Mouse (Mus musculus): ENCODE data around the gene 1700067K01Rik.

Gene 1700067K01Rik

DNA sequence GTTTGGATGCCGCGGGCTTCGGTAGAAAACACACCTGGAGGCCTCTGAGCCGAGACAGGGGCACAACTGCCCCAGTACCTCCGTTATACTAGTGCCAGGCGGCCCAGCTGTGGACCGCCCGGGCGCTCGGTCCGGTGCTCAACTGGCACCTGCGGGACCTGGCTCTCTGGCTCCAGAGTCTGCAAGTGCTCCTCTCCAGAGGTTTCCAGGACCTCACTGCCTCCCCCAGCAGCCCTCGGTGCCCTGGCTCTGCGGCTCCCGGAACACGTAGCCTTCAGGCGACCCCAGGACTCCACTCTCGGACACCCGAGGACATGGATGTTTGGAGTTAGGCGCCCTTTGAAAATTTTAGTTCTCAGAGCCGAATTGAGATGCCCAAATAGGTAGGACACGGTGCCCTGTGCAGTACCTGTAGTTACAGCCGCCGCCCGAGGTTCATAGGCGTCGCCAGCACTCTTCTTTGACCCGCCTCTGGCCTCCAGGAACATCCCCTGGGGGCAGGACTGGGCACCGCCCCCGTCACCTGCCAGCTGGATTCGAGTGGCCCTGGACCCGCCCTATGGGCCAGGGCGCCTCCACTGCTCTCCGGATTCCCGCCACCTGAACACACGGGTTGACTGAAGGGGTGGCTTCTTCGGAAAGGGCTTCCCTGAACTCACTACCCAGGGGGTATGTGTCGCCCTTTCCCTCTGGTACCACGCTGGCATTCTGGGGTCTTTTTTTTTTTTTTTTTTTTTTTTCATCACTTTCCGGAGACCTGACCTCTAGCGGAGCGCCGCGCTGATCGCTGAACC is 10.6 kb downstream of the 1700067K01Rik start, which contains the start of gene 2210011C24Rik:
2210011C24Rik (minus strand) TSS at position 467 of the 794 bp plus-strand sequence.
- no peak for DNase-seq

GRCm38 (mm10) chr8:84012499-84013165 is 11.3 kb downstream of the 1700067K01Rik start:
- peak in 1 of 2 experiments; percentile 29 for DNase-seq

GRCm38 (mm10) chr8:84015833-84016232 is 14.5 kb downstream of the 1700067K01Rik start:
- DNase-seq, result no peak

GRCm38 (mm10) chr8:84019738-84020137 is 18.4 kb downstream of the 1700067K01Rik start:
- DNase-seq, result no peak

- no peak for DNase-seq
Measured at GRCm38 (mm10) chr8:84021096-84021495, 19.8 kb downstream of the 1700067K01Rik start, which contains the start of gene Palm3. TSS of gene Palm3 (plus strand) at chr8:84021471.

GRCm38 (mm10) chr8:84021569-84021968 is 20.3 kb downstream of the 1700067K01Rik start:
- DNase-seq, result no peak

DNA sequence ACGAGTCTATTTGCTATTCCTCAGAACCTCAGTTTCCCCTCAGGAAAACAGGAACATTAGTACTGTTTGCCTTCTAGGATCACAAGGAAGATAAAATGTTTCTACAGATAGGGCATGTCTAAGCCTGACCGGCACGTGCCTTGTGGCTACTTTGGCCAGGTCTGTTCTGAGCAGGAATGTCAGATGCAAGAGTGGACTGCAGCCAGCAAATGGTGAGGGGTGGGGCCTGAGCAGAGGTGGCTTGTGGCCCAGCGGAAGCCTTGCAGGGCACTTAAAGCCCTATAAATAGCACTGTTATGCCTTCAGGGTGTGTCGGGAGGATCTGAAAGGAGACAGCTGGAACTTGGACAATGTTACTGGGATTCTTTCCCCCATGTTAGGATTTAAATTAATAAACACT is 21.8 kb downstream of the 1700067K01Rik start:
- DNase-seq, result no peak

DNA sequence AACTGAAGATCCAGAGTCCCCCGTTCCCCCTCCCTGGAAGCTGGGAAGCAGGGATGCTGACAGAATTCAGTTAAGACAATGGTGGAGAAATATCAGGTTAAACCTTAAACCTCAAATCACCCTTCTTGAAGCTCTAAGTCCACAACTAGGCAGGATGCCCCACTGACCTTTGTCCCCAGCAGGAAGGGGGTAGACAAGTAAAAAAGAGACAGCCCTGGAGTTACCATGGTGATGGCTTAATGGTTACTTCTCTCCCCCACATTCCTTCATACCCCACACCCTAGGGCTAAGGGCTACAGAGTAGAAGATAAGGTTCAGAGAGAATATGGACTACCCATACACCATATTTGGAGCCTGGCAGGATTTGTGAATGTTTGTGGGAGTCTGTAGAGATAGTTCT is 22.3 kb downstream of the 1700067K01Rik start:
- DNase-seq, result no peak

DNA sequence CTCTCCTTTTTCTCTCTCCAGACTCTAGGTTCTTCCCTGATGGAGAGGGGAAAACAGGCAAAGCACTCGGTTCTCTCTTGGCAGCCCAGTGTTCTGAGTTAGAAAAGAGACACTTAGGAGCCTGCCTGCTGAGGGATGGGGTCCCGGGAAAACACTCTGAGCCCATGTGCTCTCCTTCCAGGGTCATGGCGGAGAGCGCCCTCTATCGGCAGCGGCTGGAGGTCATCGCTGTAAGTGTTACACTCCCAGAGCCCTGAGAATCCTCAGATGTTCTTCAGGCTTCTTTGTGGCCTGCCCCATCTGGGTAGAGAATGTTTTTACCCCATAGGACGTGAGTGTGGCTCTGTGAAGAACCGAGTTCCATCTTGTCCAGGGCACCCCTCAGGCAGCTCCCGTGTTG is 22.9 kb downstream of the 1700067K01Rik start:
- DNase-seq, result peak; percentile 55 to 75

GRCm38 (mm10) chr8:84025863-84026262 is 24.6 kb downstream of the 1700067K01Rik start:
- DNase-seq, result peak; percentile 32 to 43

- DNase-seq, result no peak
Measured at GRCm38 (mm10) chr8:84027449-84027848, 26.1 kb downstream of the 1700067K01Rik start.

GRCm38 (mm10) chr8:84029272-84029671 is 28.0 kb downstream of the 1700067K01Rik start:
- DNase-seq, result no peak

- no peak for DNase-seq
Measured at GRCm38 (mm10) chr8:84032777-84033176, 31.5 kb downstream of the 1700067K01Rik start.

- no peak for DNase-seq
Measured at GRCm38 (mm10) chr8:84038015-84038414, 36.7 kb downstream of the 1700067K01Rik start.

GRCm38 (mm10) chr8:84039050-84039449 is 37.7 kb downstream of the 1700067K01Rik start:
- DNase-seq, result peak; percentile 88 to 90

GRCm38 (mm10) chr8:84042066-84042947 is 41.0 kb downstream of the 1700067K01Rik start, which contains the start of gene Il27ra:
TSS of gene Il27ra (minus strand) at chr8:84042589.
- peak; percentile 35 to 59 for DNase-seq

DNA sequence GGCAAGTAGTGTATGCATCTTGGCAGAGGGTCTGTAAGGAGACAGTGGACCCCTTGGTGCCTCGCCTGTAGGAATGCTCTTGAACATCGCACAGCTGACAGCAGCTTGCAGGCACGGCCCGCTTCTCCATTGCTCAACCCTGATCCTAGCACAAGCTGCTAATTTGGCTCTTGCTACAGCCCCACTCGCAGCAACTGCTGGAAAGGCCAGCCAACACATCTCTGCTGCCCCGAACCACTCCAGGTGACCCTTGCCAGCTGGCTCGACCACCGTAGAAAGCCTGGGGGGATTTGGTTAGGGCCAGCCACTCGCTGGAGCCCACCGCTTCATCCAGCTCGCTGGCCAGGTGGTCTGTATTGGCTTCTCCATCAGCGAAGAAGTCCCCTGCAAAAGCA is 41.6 kb downstream of the 1700067K01Rik start:
- DNase-seq, result peak; percentile 61 to 72

- peak in 1 of 2 experiments; percentile 19 for DNase-seq
Measured at GRCm38 (mm10) chr8:84044103-84044502, 42.8 kb downstream of the 1700067K01Rik start.

DNA sequence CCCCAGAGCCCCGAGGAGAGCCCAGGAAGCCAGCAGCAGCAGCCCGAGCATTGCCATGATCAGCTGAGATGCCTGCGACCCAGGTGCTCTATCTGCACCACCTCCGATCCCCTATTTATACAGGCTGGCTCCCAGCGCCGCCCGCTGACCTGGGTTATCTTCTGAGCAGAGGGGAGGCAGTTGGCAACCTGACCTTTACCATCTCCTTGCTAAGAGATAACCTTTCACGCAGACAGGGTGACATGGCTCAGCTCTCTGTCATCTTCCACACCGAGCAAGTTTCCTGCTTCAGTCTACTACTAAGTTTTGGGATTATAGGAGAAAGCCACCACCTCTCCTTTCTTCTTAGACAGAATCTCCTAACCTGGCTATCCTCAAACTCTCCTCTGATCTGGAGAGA is 43.6 kb downstream of the 1700067K01Rik start, which contains the start of gene Rln3:
Rln3 (minus strand) TSS at position 101 of the 400 bp plus-strand sequence.
- no peak for DNase-seq

DNA sequence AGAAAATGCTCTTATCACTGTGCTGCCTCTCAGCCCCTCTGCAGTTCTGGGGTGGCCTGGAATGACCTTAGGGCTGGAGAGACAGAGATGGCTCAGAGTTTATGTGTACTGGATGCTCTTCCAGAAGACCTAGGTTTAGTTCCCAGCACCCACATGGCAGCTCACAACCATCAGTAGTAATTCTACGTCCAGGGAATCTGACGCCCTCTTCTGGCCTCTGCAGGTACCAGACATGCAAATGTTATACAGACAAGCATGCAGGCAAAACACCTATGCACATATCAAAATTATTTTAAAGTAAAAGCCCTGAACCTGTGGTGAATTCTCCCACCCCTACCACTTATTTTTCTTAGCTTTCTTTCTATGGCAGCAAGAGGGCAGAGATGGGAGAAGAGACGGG is 45.2 kb downstream of the 1700067K01Rik start:
- no peak for DNase-seq

DNA sequence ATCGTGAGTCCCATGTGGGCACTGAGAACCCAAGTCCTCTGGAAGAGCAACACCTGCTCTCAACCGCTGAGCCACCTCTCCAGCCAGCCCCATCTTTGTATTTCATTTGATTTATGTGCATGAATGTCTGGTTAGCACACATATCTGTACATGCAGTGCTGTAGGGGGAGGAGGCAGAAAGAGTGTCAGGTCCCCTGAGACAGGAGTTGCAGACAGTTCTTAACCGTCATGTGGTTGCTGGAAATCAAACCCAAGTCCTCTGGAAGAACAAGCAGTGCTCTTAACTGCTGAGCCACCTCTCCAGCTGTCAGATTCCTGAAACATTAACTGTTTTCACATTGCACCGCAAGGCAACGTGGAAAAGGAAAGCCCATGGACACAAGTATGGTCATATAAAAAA is 46.9 kb downstream of the 1700067K01Rik start:
- DNase-seq, result no peak

- no peak for DNase-seq
Measured at GRCm38 (mm10) chr8:84052746-84053145, 51.4 kb downstream of the 1700067K01Rik start.

- DNase-seq, result no peak
Measured at GRCm38 (mm10) chr8:84053229-84053628, 51.9 kb downstream of the 1700067K01Rik start.

Measured in cerebellum, postnatal 14 days (tissue).